Mouse (Mus musculus) layer of hippocampus, adult 9-10 months (tissue): ENCODE results near the gene Ngrn.

ENCODE experiments used
- DNase-seq: peaks from one replicate; pipeline ENCODE4 v3.0.0; 2022; ENCODE audit warnings: low spot score

The Ngrn gene

DNA sequence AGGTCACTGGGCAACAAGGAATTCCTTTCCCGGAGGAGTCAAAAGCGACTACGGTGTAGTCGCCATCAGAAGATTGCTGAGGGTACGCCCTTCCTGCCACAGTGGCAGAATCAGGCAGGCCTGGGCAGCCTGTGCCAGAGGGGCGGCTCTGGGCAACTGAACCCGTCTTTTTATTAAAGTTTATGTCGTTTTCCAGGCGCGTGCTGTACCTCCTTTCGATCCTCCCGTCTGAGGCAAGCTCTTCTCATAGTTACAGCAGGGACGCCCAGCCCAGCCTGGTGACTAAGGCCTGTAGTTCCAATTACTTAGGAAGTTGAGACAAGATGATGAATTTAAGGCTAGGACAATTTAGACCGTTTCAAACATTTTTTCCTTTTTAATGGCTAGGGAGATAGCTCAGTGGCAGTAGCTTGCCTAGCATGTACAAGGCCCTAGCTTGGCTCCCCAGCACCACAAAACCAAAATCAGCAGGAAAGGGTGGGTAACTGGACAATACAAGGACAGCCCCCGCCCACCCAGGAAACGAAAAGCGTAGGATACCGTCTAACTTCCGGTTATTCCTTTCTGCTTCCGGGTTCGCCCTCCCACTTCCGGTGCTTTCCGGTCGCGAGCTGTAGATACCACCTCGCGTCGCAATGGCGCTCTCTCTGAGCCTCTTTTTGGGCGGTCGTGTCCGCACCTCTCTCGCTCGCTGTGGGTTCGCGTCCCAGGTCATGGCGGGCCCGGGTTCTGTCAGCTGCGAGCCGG is at the start of gene Ngrn:
Ngrn (plus strand) TSS at position 591 of the 747 bp plus-strand sequence.
- peak; percentile 60 for DNase-seq

DNA sequence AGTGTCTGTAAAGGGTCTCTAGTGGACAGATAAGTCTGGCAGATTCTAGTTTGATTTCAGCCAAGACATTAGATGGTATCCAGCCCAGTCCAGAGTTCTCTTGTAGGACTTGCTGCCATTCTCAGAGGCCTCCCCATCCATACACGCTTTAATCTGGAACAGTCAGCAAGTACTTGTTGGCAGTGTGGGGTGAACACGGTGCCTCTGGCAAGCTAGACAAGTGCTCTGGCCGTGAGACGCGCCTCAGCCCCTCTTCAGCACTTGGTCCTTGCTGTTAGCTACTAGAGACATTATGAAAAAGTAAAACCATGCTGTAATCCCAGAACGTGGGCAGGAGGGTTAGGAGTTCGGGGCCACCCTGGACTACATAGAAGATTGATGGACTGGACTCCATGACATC is 47.4 kb upstream of the Ngrn start:
- DNase-seq = no peak

DNA sequence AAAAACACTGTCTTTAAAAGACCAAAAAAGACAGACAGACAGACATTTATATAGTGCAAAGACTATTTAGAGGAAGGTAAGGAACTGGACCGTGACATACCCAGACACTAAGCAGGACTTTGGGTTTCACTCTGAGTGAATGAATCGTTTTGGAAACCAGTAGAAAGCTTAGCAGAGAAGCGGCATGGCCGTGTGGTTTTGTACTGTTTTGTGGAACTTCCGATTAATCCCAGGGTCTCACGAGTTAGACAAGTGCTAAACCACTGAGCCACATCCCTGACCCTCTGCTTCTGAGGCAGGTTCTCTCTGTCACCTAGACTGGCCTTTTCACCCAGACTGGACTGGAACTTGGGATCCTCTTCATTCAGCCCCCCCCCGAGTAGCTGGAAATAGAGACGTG is 46.6 kb upstream of the Ngrn start:
- no peak for DNase-seq

DNA sequence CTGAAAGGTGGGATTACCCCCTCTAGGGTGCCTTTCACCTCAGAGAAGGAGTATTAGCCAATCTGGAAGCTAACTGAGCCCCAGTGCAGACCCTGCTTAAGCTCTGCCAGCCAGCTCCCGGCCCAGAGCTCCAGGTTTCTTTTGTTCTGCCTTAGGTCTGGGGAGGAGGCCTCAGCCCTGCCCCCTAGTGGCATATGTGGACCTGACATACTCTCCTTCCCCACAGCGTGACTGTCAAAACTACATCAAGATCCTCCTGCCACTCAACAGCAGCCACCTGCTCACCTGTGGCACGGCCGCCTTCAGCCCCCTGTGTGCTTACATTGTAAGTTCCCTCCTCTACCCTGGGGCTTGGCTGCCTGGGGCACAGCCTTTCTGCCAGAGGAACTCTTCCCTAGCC is 45.6 kb upstream of the Ngrn start:
- peak; percentile 62 for DNase-seq

DNA sequence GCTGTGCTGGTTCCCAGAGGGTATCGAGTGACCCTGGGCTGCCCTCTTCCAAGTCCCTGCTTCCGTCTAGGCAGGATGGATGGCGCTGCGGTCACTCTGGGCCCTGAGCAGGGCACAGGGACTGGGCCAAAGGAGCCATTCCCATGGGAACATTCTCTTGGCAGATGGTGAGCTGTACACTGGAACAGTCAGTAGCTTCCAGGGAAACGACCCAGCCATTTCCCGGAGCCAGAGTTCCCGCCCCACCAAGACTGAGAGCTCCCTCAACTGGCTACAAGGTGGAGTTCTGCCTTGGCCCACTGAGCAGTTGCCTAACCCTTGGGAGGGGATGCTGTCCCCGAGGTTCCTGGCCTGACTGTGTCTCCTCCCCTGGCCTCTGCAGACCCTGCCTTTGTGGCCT is 44.4 kb upstream of the Ngrn start:
- no peak for DNase-seq

DNA sequence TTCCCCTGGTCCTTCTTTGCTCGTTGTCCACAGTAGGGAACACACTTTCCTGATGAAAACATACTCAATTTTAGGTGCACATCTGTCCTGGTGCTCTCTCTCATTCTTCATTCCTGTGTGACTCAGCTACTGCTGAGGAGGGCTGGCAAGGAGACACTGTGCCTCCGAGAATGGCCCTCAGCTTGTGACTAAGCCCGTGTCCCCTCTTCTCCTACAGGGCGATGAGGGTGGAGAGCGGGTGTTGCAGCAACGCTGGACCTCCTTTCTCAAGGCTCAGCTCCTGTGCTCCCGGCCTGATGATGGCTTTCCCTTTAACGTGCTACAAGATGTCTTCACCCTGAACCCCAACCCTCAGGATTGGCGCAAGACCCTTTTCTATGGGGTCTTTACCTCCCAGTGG is 42.3 kb upstream of the Ngrn start:
- DNase-seq = no peak

DNA sequence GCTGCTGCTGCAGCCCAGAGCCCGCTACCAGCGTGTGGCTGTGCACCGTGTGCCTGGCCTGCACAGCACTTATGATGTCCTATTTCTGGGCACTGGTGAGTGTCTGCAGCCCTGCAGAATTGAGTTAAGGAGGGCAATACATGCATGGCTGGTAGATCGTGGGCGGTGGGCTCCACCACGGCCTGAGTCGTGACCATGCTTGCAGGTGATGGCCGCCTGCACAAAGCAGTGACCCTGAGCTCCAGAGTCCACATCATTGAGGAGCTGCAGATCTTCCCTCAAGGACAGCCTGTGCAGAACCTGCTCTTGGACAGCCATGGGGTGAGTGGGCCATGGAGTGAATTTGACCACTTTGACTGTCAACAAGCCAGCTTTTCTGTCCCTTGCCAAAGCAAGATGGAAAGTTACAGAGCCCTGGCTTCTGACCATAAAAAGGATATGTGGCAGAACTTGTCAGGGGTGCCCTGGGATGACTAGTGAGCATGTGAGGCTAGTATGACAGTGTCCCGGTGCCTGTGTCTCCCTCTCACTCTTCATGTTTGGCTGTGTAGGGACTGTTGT is 40.7 kb upstream of the Ngrn start:
- DNase-seq = no peak

DNA sequence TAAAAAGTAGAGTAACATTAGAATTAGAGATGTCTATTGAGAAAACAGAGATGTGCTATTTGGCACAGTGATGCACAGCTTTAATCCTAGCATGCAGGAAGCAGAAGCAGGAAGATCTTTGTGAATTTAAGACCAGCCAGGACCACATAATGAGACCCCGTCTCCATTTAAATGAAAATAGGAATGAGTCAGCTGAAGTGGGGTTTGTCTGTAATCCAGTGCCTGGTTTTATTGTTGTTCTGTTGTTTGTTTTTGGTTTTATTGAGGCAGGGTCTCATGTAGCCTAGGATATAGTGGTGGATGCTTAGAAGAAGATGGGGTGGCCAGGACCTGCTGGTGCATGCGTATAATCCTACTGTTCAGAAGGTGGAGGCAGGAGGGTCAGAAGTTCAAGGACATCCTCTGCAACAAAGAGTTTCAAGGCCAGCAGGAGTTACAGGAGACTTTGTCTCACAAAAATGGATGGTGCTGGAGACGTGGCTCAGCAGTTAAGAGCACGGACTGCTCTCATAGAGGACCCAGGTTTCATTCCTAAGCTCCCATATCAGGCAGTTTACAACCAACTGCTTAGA is 39.8 kb upstream of the Ngrn start:
- DNase-seq = no peak

DNA sequence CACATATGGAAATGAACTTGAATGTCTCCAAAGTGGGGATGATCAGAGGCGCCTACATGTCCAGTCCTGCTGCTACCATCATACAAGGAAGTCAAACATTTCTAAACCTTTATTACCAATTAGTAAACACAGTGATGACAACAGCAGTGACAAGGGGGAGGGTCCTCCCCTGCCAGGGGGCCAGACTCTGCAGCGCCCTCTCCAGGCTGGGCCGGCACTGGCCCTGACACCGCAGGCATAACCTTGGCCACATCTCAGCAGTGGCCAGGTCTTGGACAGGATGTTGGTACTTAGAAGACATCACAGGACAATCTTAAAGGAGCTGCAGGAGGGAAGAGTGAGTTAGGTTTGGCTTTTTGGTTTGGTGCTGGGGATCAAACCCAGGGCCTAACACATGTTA is 34.0 kb upstream of the Ngrn start:
- no peak for DNase-seq

DNA sequence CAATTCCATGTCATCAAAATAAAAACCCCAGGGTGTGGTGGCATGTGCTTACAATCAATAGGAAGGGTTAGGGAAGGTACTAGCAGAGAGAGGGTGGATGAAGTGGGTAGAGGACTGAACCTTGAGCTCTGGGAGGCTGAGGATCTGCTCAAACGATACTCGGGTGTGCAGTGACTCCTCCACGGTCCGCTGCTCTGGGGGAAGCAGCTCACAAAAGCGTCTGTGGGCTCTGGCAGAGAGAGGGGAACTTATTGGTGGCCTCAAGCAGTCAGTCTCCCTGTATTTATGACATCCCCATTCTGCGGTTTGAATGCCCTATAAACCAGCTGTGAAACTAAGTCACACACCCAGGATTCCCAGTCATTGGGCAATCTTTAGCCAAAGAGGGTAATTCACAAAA is 30.8 kb upstream of the Ngrn start:
- no peak for DNase-seq

DNA sequence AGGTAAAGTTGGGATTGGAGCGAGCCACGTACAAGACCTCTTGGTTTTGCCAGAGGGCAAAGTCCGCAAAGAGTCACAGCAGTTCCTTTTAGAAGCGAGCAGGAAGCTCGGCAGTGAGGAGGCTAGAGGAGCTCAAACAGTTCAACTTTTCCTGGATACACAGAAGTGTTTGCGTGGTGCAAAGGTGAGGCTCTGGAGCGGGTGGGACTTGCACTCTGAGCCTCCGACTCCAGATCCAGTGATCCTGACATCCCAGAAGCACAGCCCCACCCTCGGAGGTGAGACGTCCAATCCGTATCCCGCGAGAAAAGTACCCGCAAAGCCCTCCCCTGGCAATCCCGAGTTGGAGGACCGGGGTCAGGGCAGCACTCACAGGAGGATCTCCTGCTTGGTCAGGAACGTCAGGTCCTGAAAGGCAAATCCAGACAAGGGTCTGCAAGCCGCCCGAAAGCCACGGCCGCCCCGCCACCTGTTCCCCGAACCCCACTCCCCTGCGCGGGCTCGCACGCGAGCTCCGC is 29.0 kb upstream of the Ngrn start:
- DNase-seq = no peak

DNA sequence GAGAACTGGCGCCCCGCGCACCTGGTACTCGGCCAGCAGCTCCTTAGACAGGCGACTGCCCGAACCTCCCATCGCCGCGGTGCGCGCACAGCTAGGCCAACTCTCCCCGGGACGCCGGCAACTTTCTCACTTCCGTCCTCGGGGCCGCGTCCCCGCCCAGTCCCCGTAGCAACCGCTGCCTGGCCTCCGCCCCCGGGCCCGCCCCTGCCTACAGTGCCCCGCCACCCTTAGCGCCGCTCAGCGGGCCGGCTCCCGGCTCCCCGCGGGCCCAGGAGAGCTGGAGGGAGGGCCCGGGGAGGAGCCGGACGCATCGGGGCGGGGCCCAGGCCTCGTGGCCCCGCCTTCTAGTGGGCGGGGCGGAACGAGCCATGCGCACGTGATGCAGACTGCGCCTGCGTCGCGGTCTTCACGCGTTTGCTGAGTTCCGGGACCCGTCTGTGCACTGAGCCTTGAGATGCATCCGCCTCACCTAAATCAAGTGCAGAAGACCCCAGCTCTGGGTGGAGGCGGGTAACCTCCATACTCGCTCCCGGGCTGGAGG is 28.5 kb upstream of the Ngrn start, which contains the start of the genes Cib1 and Gdpgp1:
Cib1 (minus strand) TSS at position 325 of the 541 bp plus-strand sequence.
Gdpgp1 (plus strand) TSS at position 377 of the 541 bp plus-strand sequence.
- peak; percentile 89 for DNase-seq

DNA sequence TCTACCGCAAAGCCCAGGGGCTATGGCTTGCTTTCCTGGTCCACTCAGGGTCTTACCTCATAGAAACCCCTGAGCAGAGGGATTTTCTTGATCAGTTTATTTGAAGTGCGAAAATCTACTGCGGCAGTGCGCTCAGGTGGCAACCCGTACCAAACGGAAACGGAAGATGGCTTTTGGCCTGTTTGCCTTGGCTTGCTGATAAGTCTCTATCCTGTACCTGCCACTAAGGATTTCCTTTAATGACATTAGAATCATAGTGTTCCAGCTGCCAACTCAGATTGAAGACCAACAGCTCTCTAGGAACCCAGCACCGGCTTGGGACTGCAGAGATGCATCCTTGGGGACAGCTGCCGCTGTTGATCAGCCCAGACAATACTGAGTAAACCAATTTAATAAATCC is 27.2 kb upstream of the Ngrn start:
- no peak for DNase-seq

DNA sequence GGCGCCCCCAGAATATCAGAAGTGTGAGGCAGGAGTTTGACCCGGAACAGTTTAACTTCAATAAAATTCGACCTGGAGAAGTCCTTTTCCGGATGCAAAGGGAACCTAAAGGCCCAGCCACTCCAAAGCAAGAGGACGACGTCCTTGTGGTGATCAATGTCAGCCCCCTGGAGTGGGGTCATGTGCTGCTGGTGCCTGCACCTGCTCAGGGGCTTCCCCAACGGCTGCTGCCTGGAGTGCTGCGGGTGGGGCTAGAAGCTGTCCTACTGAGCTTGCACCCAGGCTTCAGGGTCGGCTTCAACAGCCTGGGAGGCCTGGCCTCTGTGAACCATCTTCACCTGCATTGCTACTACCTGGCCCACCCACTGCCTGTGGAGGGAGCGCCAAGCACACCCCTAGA is 22.5 kb upstream of the Ngrn start:
- no peak for DNase-seq

DNA sequence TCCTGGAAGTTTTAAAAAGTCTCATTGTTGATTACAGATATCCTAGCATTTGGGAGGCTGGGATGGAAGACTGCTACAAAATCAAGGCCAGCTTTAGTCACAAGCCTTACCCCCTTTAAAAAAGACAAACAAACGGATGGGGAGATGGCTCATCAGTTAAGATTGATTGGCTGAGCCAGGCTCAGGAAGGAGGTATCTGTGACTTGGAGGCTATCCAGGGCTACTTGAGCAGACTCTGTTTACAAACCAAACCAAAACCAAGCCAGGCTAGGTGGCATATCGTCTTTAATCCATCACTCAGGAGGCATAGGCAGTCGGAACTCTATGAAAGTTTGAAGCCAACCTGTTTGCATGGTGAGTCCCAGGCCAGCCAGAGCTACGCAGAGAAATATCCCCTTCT is 19.4 kb upstream of the Ngrn start:
- DNase-seq = no peak

DNA sequence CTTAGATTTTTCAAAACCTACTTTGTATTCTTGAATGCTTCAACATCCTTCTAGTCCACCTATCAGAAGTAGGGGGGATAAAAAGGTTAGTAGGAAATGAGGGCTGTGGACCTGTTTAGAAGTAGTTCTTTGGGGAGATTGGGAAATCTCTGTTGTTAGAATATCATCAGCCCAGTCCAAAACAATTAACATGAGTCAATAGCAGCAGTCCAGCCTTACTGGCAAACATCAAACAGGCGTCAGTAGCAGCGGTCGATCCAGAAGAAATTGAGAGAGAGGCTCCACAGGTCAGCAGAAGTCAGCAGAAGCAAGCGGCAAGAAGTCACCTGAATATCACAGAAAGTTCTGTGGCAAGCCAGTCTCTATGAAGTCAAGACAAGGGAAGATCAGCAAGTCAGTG is 16.2 kb upstream of the Ngrn start:
- DNase-seq = no peak

DNA sequence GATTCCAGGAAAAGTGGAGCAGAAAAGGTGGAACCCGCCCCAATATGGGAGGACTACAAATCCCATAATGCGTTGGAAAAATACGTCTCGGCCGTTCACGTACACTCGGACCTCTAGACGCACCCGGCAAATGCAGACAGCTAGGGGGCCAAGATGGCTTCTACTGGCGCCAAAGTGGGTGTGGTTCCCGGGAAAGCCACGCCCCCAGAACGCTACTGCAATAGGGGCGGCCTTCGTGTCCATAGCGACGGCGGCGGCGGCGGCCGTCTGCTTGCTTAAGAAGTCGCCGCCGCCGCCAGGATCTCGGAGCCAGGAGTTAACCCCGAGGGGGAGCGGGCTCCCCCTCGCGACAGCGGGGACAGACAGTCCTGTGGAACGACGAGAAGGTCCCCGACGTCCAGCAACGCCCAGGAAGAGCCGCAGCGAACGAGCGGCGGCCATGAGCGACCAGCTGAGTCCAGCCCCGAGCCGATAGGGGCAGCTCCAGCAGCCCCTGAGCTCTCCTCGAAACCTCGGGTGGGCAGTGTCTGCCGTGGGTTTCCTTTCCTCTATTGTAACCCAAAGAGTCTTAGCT is 14.8 kb upstream of the Ngrn start, which contains the start of gene Ttll13:
Ttll13 (plus strand) TSS at position 229 of the 574 bp plus-strand sequence.
- peak; percentile 91 for DNase-seq

DNA sequence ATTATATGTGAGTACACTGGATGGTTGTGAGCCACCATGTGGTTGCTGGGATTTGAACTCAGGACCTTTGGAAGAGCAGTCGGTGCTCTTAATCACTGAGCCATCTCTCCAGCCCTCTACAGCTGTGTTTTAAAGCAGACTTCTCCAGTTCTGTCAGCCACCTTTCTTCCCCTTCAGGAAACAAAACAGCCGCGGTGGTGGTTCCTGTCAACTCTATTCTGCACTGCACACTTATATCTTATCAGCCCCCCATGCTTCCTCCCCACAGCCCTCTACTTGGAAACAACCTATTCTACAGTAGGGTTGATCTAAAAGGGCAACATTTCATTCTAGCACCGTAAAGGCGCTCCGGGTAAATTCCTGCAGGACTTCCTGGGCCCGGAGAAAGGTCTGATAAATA is 14.2 kb upstream of the Ngrn start:
- no peak for DNase-seq

DNA sequence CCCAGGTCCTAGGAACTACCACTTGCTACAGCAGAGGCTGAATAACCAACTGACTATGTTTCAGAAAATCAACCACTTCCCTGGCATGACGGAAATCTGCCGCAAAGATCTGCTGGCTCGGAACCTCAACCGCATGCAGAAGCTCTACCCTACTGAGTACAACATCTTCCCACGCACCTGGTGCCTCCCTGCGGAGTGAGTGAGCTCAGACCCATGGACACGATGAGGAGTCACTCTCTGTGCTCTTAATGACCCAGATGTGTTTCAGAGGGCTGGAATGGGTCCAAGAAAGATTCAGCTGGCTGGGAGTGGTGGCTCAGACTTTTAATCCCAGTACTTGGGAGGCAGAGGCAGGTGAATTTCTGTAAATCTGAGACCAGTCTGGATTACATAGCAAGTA is 8.6 kb upstream of the Ngrn start:
- DNase-seq = no peak

DNA sequence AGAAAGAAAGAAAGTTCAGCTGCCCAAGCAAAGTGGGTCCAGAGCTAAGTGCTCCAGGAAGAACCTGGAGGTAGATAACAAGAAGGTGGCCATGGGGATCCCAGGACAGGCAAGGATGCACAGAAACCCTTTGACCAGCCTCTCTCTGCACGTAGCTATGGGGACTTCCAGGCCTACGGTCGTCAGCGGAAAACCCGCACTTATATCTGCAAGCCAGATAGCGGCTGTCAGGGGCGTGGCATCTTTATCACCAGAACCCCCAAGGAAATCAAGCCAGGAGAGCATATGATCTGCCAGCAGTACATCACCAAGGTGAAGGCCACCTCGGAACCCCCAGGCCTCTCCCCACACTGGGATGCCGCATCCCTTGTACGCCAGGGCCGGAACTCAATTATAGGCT is 8.1 kb upstream of the Ngrn start:
- no peak for DNase-seq

DNA sequence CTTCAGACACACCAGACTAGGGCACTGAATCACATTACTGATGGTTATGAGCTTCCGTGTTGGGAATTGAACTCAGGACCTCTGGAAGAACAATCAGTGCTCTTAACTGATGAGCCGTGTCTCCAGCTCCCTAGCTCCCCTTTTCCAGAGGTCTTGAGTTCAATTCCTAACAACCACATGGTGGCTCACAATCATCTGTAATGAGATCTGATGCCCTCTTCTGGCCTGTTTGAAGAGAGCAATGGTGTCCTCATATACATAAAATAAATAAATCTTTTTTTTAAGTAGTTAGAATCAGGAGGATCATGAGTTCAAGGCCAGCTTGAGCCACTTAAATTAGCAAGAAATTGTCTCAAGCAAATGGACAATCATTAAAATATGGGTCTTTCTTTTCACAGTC is 5.0 kb upstream of the Ngrn start:
- no peak for DNase-seq

DNA sequence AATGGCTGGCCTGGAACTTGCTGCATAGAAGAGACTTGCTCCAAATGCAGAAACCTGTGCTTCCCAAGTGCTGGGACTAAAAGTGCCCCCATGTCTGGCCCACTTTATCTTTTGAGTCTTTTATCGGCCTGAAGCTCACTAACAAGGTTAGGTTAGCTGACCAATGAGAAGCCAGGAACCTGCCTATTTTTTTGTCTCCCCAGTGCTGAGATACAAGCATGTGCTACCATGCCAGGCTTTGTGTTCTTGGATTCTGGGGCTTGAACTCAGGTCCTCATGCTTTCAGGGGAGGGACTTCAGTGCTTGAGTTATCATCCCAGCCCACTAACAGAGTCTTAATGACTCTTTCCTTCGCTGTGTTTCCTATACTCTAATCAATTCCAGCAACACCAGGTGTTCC is 3.3 kb upstream of the Ngrn start:
- DNase-seq = no peak
